Mouse (Mus musculus) MEL (cell line): ENCODE measurements around the gene Ppp1r37. TPM values are rescaled to one million over a fixed set of nuclear protein-coding genes. Genes with fewer than 3 reads are reported as not detected.

Experiments used
- DNase-seq: peaks from one replicate; pipeline ENCODE4 v3.0.0; 2011; ENCODE audit warnings: low read depth, low spot score
- H3K27ac ChIP-seq: 2 replicates; pipeline ENCODE4 v1.5.1; 2012; ENCODE audit warnings: low read depth, mild to moderate bottlenecking, control low read depth, low read length, moderate library complexity; ENCODE audit not compliant: control insufficient read depth
- H3K27me3 ChIP-seq, 2 experiments: fragments of 150-350 bp in 1 of 2; sonication (generic) in 1 of 2; 2 replicates each; pipeline ENCODE4 v1.6.1; 2012; ENCODE audit warnings: low read length in 2 of 2, mild to moderate bottlenecking in 2 of 2, improper control_type of control experiment in 1 of 2, moderate library complexity in 1 of 2; ENCODE audit not compliant: insufficient read depth in 2 of 2, control insufficient read depth in 1 of 2
- H3K36me3 ChIP-seq, 2 experiments: 2 replicates each; pipeline ENCODE4 v1.6.1; 2012 to 2014; ENCODE audit warnings: low read length in 2 of 2, improper control_type of control experiment in 1 of 2, inconsistent platforms in 1 of 2, mild to moderate bottlenecking in 1 of 2; ENCODE audit not compliant: insufficient read depth in 2 of 2, control insufficient read depth in 1 of 2
- H3K4me1 ChIP-seq, 2 experiments: fragments of 150-350 bp in 1 of 2; sonication (generic) in 1 of 2; 2 replicates each; pipeline ENCODE4 v1.6.1; 2012; ENCODE audit warnings: low read length in 2 of 2, improper control_type of control experiment in 1 of 2, mild to moderate bottlenecking in 1 of 2; ENCODE audit not compliant: insufficient read depth in 2 of 2, control insufficient read depth in 1 of 2
- H3K4me3 ChIP-seq, 2 experiments: fragments of 150-350 bp in 1 of 2; sonication (generic) in 1 of 2; 2 replicates each; pipeline ENCODE4 v1.5.1; 2012; ENCODE audit warnings: low read depth in 2 of 2, low read length in 2 of 2, mild to moderate bottlenecking in 2 of 2, moderate library complexity in 2 of 2, control low read depth in 1 of 2, improper control_type of control experiment in 1 of 2; ENCODE audit not compliant: control insufficient read depth in 1 of 2, insufficient read depth in 1 of 2
- H3K79me2 ChIP-seq: 2 replicates; pipeline ENCODE4 v1.6.1; 2012; ENCODE audit warnings: mild to moderate bottlenecking, low read length, moderate library complexity; ENCODE audit not compliant: control insufficient read depth, poor library complexity, insufficient read depth
- H3K9ac ChIP-seq: 2 replicates; pipeline ENCODE4 v1.6.1; 2012; ENCODE audit warnings: low read depth, mild to moderate bottlenecking, control low read depth, low read length, moderate library complexity; ENCODE audit not compliant: control insufficient read depth, poor library complexity, severe bottlenecking
- H3K9me3 ChIP-seq: fragments of 150-350 bp; sonication (generic); replicated peaks from 2 replicates; pipeline ENCODE4 v1.6.1; 2012; ENCODE audit warnings: mild to moderate bottlenecking, low read length, improper control_type of control experiment, moderate library complexity; ENCODE audit not compliant: insufficient read depth
- BHLHE40 ChIP-seq: IDR thresholded peaks from 2 replicates; pipeline ENCODE4 v1.6.1; 2012; ENCODE audit warnings: low read depth, mild to moderate bottlenecking, inconsistent platforms, low read length, improper control_type of control experiment, borderline replicate concordance
- CHD1 ChIP-seq: IDR thresholded peaks from 2 replicates; pipeline ENCODE4 v1.6.1; 2012; ENCODE audit warnings: low read depth, mild to moderate bottlenecking, inconsistent platforms, low read length, improper control_type of control experiment
- CTCF ChIP-seq, 3 experiments: IDR thresholded peaks in 2 of 3; conservative IDR thresholded peaks in 1 of 3; 2 replicates each; pipeline ENCODE4 v1.5.1; 2011 to 2012; ENCODE audit warnings: low read length in 3 of 3, low read depth in 2 of 3, mild to moderate bottlenecking in 2 of 3, improper control_type of control experiment in 1 of 3, inconsistent platforms in 1 of 3, mixed read lengths in 1 of 3, moderate library complexity in 1 of 3; ENCODE audit not compliant: control insufficient read depth in 1 of 3, insufficient read depth in 1 of 3, poor library complexity in 1 of 3, severe bottlenecking in 1 of 3
- E2F4 ChIP-seq: IDR thresholded peaks from 2 replicates; pipeline ENCODE4 v1.6.1; 2011; ENCODE audit warnings: low read depth, low read length, improper control_type of control experiment, borderline replicate concordance
- EP300 ChIP-seq, 2 experiments: IDR thresholded peaks; 2 replicates each; pipeline ENCODE4 v1.6.1; 2011; ENCODE audit warnings: improper control_type of control experiment in 2 of 2, low read length in 2 of 2, low read depth in 1 of 2, mild to moderate bottlenecking in 1 of 2
- GATA1 ChIP-seq: IDR thresholded peaks from 2 replicates; pipeline ENCODE4 v1.6.1; 2011; ENCODE audit warnings: low read depth, low read length, improper control_type of control experiment
- HCFC1 ChIP-seq: IDR thresholded peaks from 2 replicates; pipeline ENCODE4 v1.6.1; 2012; ENCODE audit warnings: low read depth, mild to moderate bottlenecking, inconsistent platforms, low read length, improper control_type of control experiment, moderate library complexity
- MAFK ChIP-seq: IDR thresholded peaks from 2 replicates; pipeline ENCODE4 v1.6.1; 2011; ENCODE audit warnings: low read depth, mild to moderate bottlenecking, low read length, improper control_type of control experiment, borderline replicate concordance
- MAX ChIP-seq: IDR thresholded peaks from 2 replicates; pipeline ENCODE4 v1.6.1; 2011; ENCODE audit warnings: low read length, improper control_type of control experiment
- MAZ ChIP-seq: IDR thresholded peaks from 2 replicates; pipeline ENCODE4 v1.6.1; 2012; ENCODE audit warnings: low read depth, mild to moderate bottlenecking, inconsistent platforms, low read length, improper control_type of control experiment
- MXI1 ChIP-seq: IDR thresholded peaks from 2 replicates; pipeline ENCODE4 v1.6.1; 2011; ENCODE audit warnings: mild to moderate bottlenecking, low read depth, low read length, improper control_type of control experiment
- MYB ChIP-seq: IDR thresholded peaks from 2 replicates; pipeline ENCODE4 v1.6.1; 2011; ENCODE audit warnings: mild to moderate bottlenecking, low read depth, low read length, improper control_type of control experiment
- NRF1 ChIP-seq: IDR thresholded peaks from 2 replicates; pipeline ENCODE4 v1.6.1; 2014; ENCODE audit warnings: low read depth, mild to moderate bottlenecking, inconsistent platforms, low read length, improper control_type of control experiment, moderate library complexity; ENCODE audit not compliant: poor library complexity, insufficient read depth, severe bottlenecking
- POLR2AphosphoS2 ChIP-seq: IDR thresholded peaks from 2 replicates; pipeline ENCODE4 v1.6.1; 2011; ENCODE audit warnings: low read length, improper control_type of control experiment
- RAD21 ChIP-seq: IDR thresholded peaks from 2 replicates; pipeline ENCODE4 v1.6.1; 2011; ENCODE audit warnings: mild to moderate bottlenecking, low read depth, low read length, improper control_type of control experiment
- SIN3A ChIP-seq: IDR thresholded peaks from 2 replicates; pipeline ENCODE4 v1.6.1; 2012; ENCODE audit warnings: low read length, improper control_type of control experiment, inconsistent platforms
- SMC3 ChIP-seq: IDR thresholded peaks from 2 replicates; pipeline ENCODE4 v1.6.1; 2011; ENCODE audit warnings: low read depth, low read length, improper control_type of control experiment
- TAL1 ChIP-seq: IDR thresholded peaks from 2 replicates; pipeline ENCODE4 v1.6.1; 2012; ENCODE audit warnings: mild to moderate bottlenecking, inconsistent platforms, low read length, moderate library complexity, mixed read lengths
- TCF12 ChIP-seq: IDR thresholded peaks from 2 replicates; pipeline ENCODE4 v1.6.1; 2014; ENCODE audit warnings: low read depth, mild to moderate bottlenecking, inconsistent platforms, low read length, improper control_type of control experiment, moderate library complexity
- UBTF ChIP-seq: IDR thresholded peaks from 2 replicates; pipeline ENCODE4 v1.6.1; 2012; ENCODE audit warnings: low read depth, mild to moderate bottlenecking, inconsistent platforms, low read length, improper control_type of control experiment, moderate library complexity, borderline replicate concordance; ENCODE audit not compliant: insufficient read depth
- USF1 ChIP-seq: IDR thresholded peaks from 2 replicates; pipeline ENCODE4 v1.6.1; 2014; ENCODE audit warnings: low read depth, mild to moderate bottlenecking, inconsistent platforms, low read length, improper control_type of control experiment, moderate library complexity
- ZKSCAN1 ChIP-seq: IDR thresholded peaks from 2 replicates; pipeline ENCODE4 v1.6.1; 2012; ENCODE audit warnings: low read depth, mild to moderate bottlenecking, inconsistent platforms, low read length, improper control_type of control experiment, moderate library complexity
- ZMIZ1 ChIP-seq: IDR thresholded peaks from 2 replicates; pipeline ENCODE4 v1.6.1; 2012; ENCODE audit warnings: low read depth, mild to moderate bottlenecking, inconsistent platforms, low read length, improper control_type of control experiment, moderate library complexity
- polyA plus RNA-seq, 2 experiments: library from polyadenylated mRNA; stranded (reverse) in 1 of 2; unstranded in 1 of 2; fragments of >175 nt in 1 of 2; fragments of >200 nt in 1 of 2; gene quantifications; 2 replicates each; pipeline versions ENCODE4 v1.2.1 to v1.2.4; 2012; ENCODE audit warnings: low replicate concordance in 2 of 2, low read depth in 1 of 2; ENCODE audit not compliant: insufficient read length in 2 of 2, insufficient read depth in 1 of 2, missing spikeins in 1 of 2
- total RNA-seq: library from RNA; depleted of rRNA; stranded (reverse); fragments of 300-350 nt; gene quantifications from 2 replicates; pipeline ENCODE4 v1.2.3, GENCODE M21; 2012

Gene Ppp1r37
- total and polyA plus RNA-seq, 3 experiments: 13.6 to 29.0 TPM; not detected in 1

DNA sequence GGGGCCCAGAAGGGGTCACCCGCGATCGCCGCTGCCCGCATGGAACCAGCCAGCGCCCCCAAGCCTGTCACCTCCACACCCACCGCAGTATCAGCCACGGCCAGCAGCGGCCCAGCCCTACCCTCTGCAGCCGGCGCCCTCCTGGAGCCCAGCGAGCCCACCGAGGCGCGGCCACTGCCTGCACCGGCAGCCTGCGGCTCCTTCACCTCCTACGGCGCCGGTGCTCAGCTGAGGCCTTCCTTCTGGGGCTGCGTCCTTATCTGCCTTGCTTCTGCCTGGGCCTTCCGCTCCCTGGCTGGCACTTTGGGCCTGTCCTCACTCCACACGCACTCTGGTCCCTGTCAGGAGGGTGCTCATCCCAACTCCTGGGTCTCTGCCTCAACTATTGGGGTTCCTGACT is 42.8 kb downstream of the Ppp1r37 start (continued):
- TF ChIP-seq BHLHE40 (no peak), TCF12 (0 out of 2 replicates have a peak, but pooled peaks have one; percentile 6), ZMIZ1 (no peak), POLR2AphosphoS2 (no peak), MYB (no peak), MAZ (no peak), UBTF (peak; percentile 70; the same call in 1 of the 2 replicates), CHD1 (no peak), MAFK (no peak), HCFC1 (peak; percentile 26; the same call in 1 of the 2 replicates), E2F4 (no peak), NRF1 (no peak), MAX (no peak), USF1 (no peak), SMC3 (no peak), ZKSCAN1 (no peak), MXI1 (no peak), EP300 (IDR thresholded peaks at IDR 0.05; ENCODE audit: low read depth in 1 of 2, low read length in 2 of 2) (no peak), GATA1 (peak; percentile 23; the same call in 1 of the 2 replicates), SIN3A (no peak)

DNA sequence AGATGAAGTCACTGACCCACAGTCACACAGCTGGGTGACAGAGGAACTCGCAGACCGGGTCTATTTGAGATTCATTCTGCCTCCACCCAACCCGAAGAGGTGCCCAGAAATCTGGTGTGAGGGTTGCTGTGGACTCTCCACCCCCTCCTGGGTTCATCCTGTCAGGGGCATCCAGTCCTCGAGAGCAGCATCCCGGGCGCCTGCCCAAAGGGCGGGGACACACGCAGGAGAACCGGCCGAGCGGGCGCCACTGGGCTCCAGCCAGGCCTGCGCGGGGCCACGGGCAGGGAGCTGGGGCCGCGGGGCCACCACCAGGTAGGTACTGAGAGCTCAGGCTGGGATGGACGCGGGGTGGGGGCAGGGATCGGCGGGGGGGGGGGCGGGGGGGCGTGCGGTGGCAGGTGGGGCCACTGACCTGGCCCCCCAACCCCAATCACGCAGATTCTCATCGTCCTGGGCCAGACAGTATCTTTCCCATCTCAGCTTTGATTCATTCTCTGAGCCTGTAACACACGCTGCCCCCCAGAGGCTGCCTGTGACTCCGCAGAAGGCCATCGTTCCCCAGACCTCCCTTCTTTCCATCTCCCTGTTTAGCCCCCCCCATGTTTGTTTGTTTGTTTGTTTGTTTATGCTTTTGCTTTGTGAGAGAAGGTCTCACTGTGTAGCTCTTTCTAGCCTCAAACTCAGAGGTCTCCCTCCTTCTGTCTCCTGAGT is 45.1 kb downstream of the Ppp1r37 start, which contains the start of gene Nkpd1:
Gene Nkpd1 (plus strand): TSS at position 187 of the 714 bp plus-strand sequence.
- H3K79me2 ChIP-seq: peaks cover 2% of the 10 kb centered on the region; the same call in 1 of the 2 replicates
- H3K4me3 ChIP-seq: no peak within 1 kb of the TSS
- no peak within 1 kb of the TSS for H3K27ac ChIP-seq
- no peaks in the 10 kb centered on the region for H3K27me3 ChIP-seq
- H3K4me1 ChIP-seq: peaks cover 0 to 4% of the 10 kb centered on the region in 2 experiments; a peak in 2 of 4 replicates
- H3K9ac ChIP-seq: no peak within 1 kb of the TSS
- DNase-seq: peak; percentile 23
- no peaks in the 10 kb centered on the region for H3K9me3 ChIP-seq
- TF ChIP-seq SMC3: peak; percentile 36; the same call in 1 of the 2 replicates
- no peak for TF ChIP-seq TAL1
- TF ChIP-seq RAD21: peak; percentile 15
- TF ChIP-seq UBTF: no peak
- peak; percentile 43 to 77 (median 60) for TF ChIP-seq CTCF (IDR thresholded peaks at IDR 0.05 in 2 of 3, conservative IDR thresholded peaks at IDR 0.05 in 1 of 3; ENCODE audit: control insufficient read depth in 1 of 3, insufficient read depth in 1 of 3, low read depth in 2 of 3, low read length in 3 of 3, poor library complexity in 1 of 3, severe bottlenecking in 1 of 3)
- H3K36me3 ChIP-seq: no peaks in the 10 kb centered on the region
